Mouse (Mus musculus): ENCODE measurements at regions not wholly inside any gene's neighbourhood (a gene's known extent, or its start where the extent isn't known, plus 50 kb on each side); places are given as distances from the start of the nearest gene placed in this dataset.

- Histone ChIP-seq H3K9ac (replicated peaks; ENCODE audit: low read depth, low read length) (no peak overlapping the region), H3K36me3 (ENCODE audit: control insufficient read depth, insufficient read depth, low read length) (no peaks in the 10 kb centered on the region), H3K4me2 (replicated peaks; ENCODE audit: low read depth, low read length) (no peak overlapping the region), H3K27ac (ENCODE audit: low read length) (no peak overlapping the region), H3K9me3 (ENCODE audit: control insufficient read depth, low read depth, low read length) (no peaks in the 10 kb centered on the region), H3K4me1 (ENCODE audit: control insufficient read depth, insufficient read depth, low read length) (no peaks in the 10 kb centered on the region), H3K4me3 (ENCODE audit: low read depth, low read length) (no peak overlapping the region), H3K27me3 (ENCODE audit: control insufficient read depth, insufficient read depth, low read length) (no peaks in the 10 kb centered on the region)
- WGBS, result 66% methylated on average over 8 of the region's 8 CpGs
- no peak for ATAC-seq (ENCODE audit: insufficient number of reproducible peaks, insufficient read depth, low FRiP score, low read depth)
These were observed 242.5 kb upstream of the Pfn2 start for GRCm38 (mm10) chr3:58090396-58090795.

GRCm38 (mm10) chr3:58091466-58092176 is 243.7 kb upstream of the Pfn2 start:
- H3K4me3 ChIP-seq (ENCODE audit: low read depth, low read length), result no peak overlapping the region
- H3K27me3 ChIP-seq (ENCODE audit: control insufficient read depth, insufficient read depth, low read length), result no peaks in the 10 kb centered on the region
- no peaks in the 10 kb centered on the region for H3K9me3 ChIP-seq (ENCODE audit: control insufficient read depth, low read depth, low read length)
- H3K36me3 ChIP-seq (ENCODE audit: control insufficient read depth, insufficient read depth, low read length), result no peaks in the 10 kb centered on the region
- H3K27ac ChIP-seq (ENCODE audit: low read length), result no peak overlapping the region
- 88% methylated on average over 6 of the region's 6 CpGs for WGBS
- ATAC-seq (ENCODE audit: insufficient number of reproducible peaks, insufficient read depth, low FRiP score, low read depth), result no peak
- H3K4me2 ChIP-seq (replicated peaks; ENCODE audit: low read depth, low read length), result no peak overlapping the region
- H3K9ac ChIP-seq (replicated peaks; ENCODE audit: low read depth, low read length), result no peak overlapping the region
- no peaks in the 10 kb centered on the region for H3K4me1 ChIP-seq (ENCODE audit: control insufficient read depth, insufficient read depth, low read length)

- 82% methylated on average over 5 of the region's 5 CpGs for WGBS
- Histone ChIP-seq H3K27me3 (ENCODE audit: control insufficient read depth, insufficient read depth, low read length) (no peaks in the 10 kb centered on the region), H3K27ac (ENCODE audit: low read length) (no peak overlapping the region), H3K4me3 (ENCODE audit: low read depth, low read length) (no peak overlapping the region), H3K9me3 (ENCODE audit: control insufficient read depth, low read depth, low read length) (no peaks in the 10 kb centered on the region), H3K4me1 (ENCODE audit: control insufficient read depth, insufficient read depth, low read length) (no peaks in the 10 kb centered on the region), H3K4me2 (replicated peaks; ENCODE audit: low read depth, low read length) (no peak overlapping the region), H3K36me3 (ENCODE audit: control insufficient read depth, insufficient read depth, low read length) (no peaks in the 10 kb centered on the region), H3K9ac (replicated peaks; ENCODE audit: low read depth, low read length) (no peak overlapping the region)
- no peak for ATAC-seq (ENCODE audit: insufficient number of reproducible peaks, insufficient read depth, low FRiP score, low read depth)
These were observed 263.1 kb upstream of the Pfn2 start for GRCm38 (mm10) chr3:58110911-58111476.

GRCm38 (mm10) chr3:58112431-58112856 is 264.6 kb upstream of the Pfn2 start:
- WGBS, result 40% methylated on average over 7 of the region's 7 CpGs
- no peak overlapping the region for H3K9ac ChIP-seq (replicated peaks; ENCODE audit: low read depth, low read length)
- H3K4me2 ChIP-seq (replicated peaks; ENCODE audit: low read depth, low read length), result no peak overlapping the region

GRCm38 (mm10) chr3:58113941-58114340 is 266.1 kb upstream of the Pfn2 start:
- Histone ChIP-seq H3K27ac (ENCODE audit: low read length) (no peak overlapping the region), H3K27me3 (ENCODE audit: control insufficient read depth, insufficient read depth, low read length) (no peaks in the 10 kb centered on the region), H3K4me1 (ENCODE audit: control insufficient read depth, insufficient read depth, low read length) (no peaks in the 10 kb centered on the region), H3K9me3 (ENCODE audit: control insufficient read depth, low read depth, low read length) (no peaks in the 10 kb centered on the region), H3K9ac (replicated peaks; ENCODE audit: low read depth, low read length) (no peak overlapping the region), H3K4me3 (ENCODE audit: low read depth, low read length) (no peak overlapping the region), H3K36me3 (ENCODE audit: control insufficient read depth, insufficient read depth, low read length) (no peaks in the 10 kb centered on the region), H3K4me2 (replicated peaks; ENCODE audit: low read depth, low read length) (no peak overlapping the region)
- ATAC-seq (ENCODE audit: insufficient number of reproducible peaks, insufficient read depth, low FRiP score, low read depth), result no peak
- 96% methylated on average over 7 of the region's 7 CpGs for WGBS

More at GRCm38 (mm10) chr3:58112431-58112856, 264.6 kb upstream of the Pfn2 start:
- no peaks in the 10 kb centered on the region for H3K36me3 ChIP-seq (ENCODE audit: control insufficient read depth, insufficient read depth, low read length)
- no peaks in the 10 kb centered on the region for H3K9me3 ChIP-seq (ENCODE audit: control insufficient read depth, low read depth, low read length)
- no peak for ATAC-seq (ENCODE audit: insufficient number of reproducible peaks, insufficient read depth, low FRiP score, low read depth)
- no peaks in the 10 kb centered on the region for H3K4me1 ChIP-seq (ENCODE audit: control insufficient read depth, insufficient read depth, low read length)
- no peaks in the 10 kb centered on the region for H3K27me3 ChIP-seq (ENCODE audit: control insufficient read depth, insufficient read depth, low read length)
- no peak overlapping the region for H3K4me3 ChIP-seq (ENCODE audit: low read depth, low read length)
- H3K27ac ChIP-seq (ENCODE audit: low read length), result no peak overlapping the region

- no peak overlapping the region for H3K27ac ChIP-seq (ENCODE audit: low read length)
- ATAC-seq (ENCODE audit: insufficient number of reproducible peaks, insufficient read depth, low FRiP score, low read depth), result no peak
- H3K4me1 ChIP-seq (ENCODE audit: control insufficient read depth, insufficient read depth, low read length), result no peaks in the 10 kb centered on the region
- no peak overlapping the region for H3K4me2 ChIP-seq (replicated peaks; ENCODE audit: low read depth, low read length)
- no peaks in the 10 kb centered on the region for H3K9me3 ChIP-seq (ENCODE audit: control insufficient read depth, low read depth, low read length)
- WGBS, result 57% methylated on average over 1 of the region's 1 CpGs
- H3K27me3 ChIP-seq (ENCODE audit: control insufficient read depth, insufficient read depth, low read length), result no peaks in the 10 kb centered on the region
- no peaks in the 10 kb centered on the region for H3K36me3 ChIP-seq (ENCODE audit: control insufficient read depth, insufficient read depth, low read length)
- H3K9ac ChIP-seq (replicated peaks; ENCODE audit: low read depth, low read length), result no peak overlapping the region
- H3K4me3 ChIP-seq (ENCODE audit: low read depth, low read length), result no peak overlapping the region
These were observed 267.6 kb upstream of the Pfn2 start for GRCm38 (mm10) chr3:58115511-58115910.

- Histone ChIP-seq H3K9ac (replicated peaks; ENCODE audit: low read depth, low read length) (no peak overlapping the region), H3K36me3 (ENCODE audit: control insufficient read depth, insufficient read depth, low read length) (no peaks in the 10 kb centered on the region), H3K4me2 (replicated peaks; ENCODE audit: low read depth, low read length) (no peak overlapping the region), H3K4me1 (ENCODE audit: control insufficient read depth, insufficient read depth, low read length) (no peaks in the 10 kb centered on the region), H3K27me3 (ENCODE audit: control insufficient read depth, insufficient read depth, low read length) (no peaks in the 10 kb centered on the region), H3K4me3 (ENCODE audit: low read depth, low read length) (no peak overlapping the region), H3K27ac (ENCODE audit: low read length) (no peak overlapping the region), H3K9me3 (ENCODE audit: control insufficient read depth, low read depth, low read length) (no peaks in the 10 kb centered on the region)
- WGBS, result 68% methylated on average over 7 of the region's 7 CpGs
- ATAC-seq (ENCODE audit: insufficient number of reproducible peaks, insufficient read depth, low FRiP score, low read depth), result no peak
These were observed 269.0 kb upstream of the Pfn2 start for GRCm38 (mm10) chr3:58116848-58117247.

GRCm38 (mm10) chr3:58120051-58120450 is 272.2 kb upstream of the Pfn2 start:
- no peak for ATAC-seq (ENCODE audit: insufficient number of reproducible peaks, insufficient read depth, low FRiP score, low read depth)
- Histone ChIP-seq H3K9me3 (ENCODE audit: control insufficient read depth, low read depth, low read length) (no peaks in the 10 kb centered on the region), H3K4me2 (replicated peaks; ENCODE audit: low read depth, low read length) (no peak overlapping the region), H3K4me1 (ENCODE audit: control insufficient read depth, insufficient read depth, low read length) (no peaks in the 10 kb centered on the region), H3K9ac (replicated peaks; ENCODE audit: low read depth, low read length) (no peak overlapping the region), H3K36me3 (ENCODE audit: control insufficient read depth, insufficient read depth, low read length) (no peaks in the 10 kb centered on the region), H3K4me3 (ENCODE audit: low read depth, low read length) (no peak overlapping the region), H3K27me3 (ENCODE audit: control insufficient read depth, insufficient read depth, low read length) (no peaks in the 10 kb centered on the region), H3K27ac (ENCODE audit: low read length) (no peak overlapping the region)
- WGBS, result 65% methylated on average over 3 of the region's 3 CpGs
